Comparison of ENCODE assay signal across 15 mouse cellular contexts in genomic region chr7:144070162-144070949, GRCm38 (mm10).
"Had no signal": no experiment of that assay in that cellular context is flagged by ENCODE, and none has a peak within 500 bp of the region (broad histone marks: within the 10 kb centered on the region; RNA-seq: fewer than 3 reads in every experiment).

No protein-coding gene starts in this region.

- H3K27me3 ChIP-seq: neural tube, embryonic 12.5 days; neural tube, embryonic 13.5 days; neural tube, embryonic 15.5 days; stomach, embryonic 15.5 days had no signal

- H3K27ac ChIP-seq: neural tube, embryonic 12.5 days; neural tube, embryonic 13.5 days; neural tube, embryonic 15.5 days; stomach, embryonic 15.5 days had no signal

- H3K9ac ChIP-seq: neural tube, embryonic 12.5 days; neural tube, embryonic 13.5 days; neural tube, embryonic 15.5 days; stomach, embryonic 15.5 days had no signal

- DNase-seq: retina, postnatal 1 day; right cerebral cortex, adult 18-20 months; right cerebral cortex, postnatal 14 days; right cerebral cortex, postnatal 25 days; right cerebral cortex, postnatal 4 days; spleen, adult 18-20 months; thymus, adult 18-20 months; thymus, postnatal 14 days; thymus, postnatal 25 days; thymus, postnatal 36 days; thymus, postnatal 4 days had no signal

- H3K36me3 ChIP-seq: neural tube, embryonic 12.5 days; neural tube, embryonic 13.5 days; neural tube, embryonic 15.5 days; stomach, embryonic 15.5 days had no signal

- H3K4me3 ChIP-seq: neural tube, embryonic 12.5 days; neural tube, embryonic 13.5 days; neural tube, embryonic 15.5 days; stomach, embryonic 15.5 days had no signal

- H3K9me3 ChIP-seq: neural tube, embryonic 12.5 days; neural tube, embryonic 13.5 days; neural tube, embryonic 15.5 days; stomach, embryonic 15.5 days had no signal

- H3K4me2 ChIP-seq: neural tube, embryonic 12.5 days; neural tube, embryonic 13.5 days; neural tube, embryonic 15.5 days; stomach, embryonic 15.5 days had no signal

- H3K4me1 ChIP-seq: neural tube, embryonic 12.5 days; neural tube, embryonic 13.5 days; neural tube, embryonic 15.5 days; stomach, embryonic 15.5 days had no signal
